Mouse (Mus musculus) embryonic stem cell, embryonic (primary cell): ENCODE data around the gene Cfap126.
"Not testable (repeated sequence)": the region's sequence is repeated elsewhere in the genome, so short reads cannot be mapped to it uniquely, and the experiment has no call there.

Experiments
- CTCF ChIA-PET, 4 experiments: fragments of 300-600 bp in 2 of 4; fragments of 350-600 bp in 2 of 4; sonication (Branson Sonifier 250); formaldehyde crosslinking; loops; one replicate each; lab custom pipeline; 2022; ENCODE audit warnings: inconsistent platforms in 2 of 4; lab: Charles Lee
- POLR2A ChIA-PET, 4 experiments: fragments of 300-600 bp in 2 of 4; fragments of 350-600 bp in 2 of 4; sonication (Branson Sonifier 250); formaldehyde crosslinking; loops; one replicate each; lab custom pipeline; 2022; ENCODE audit warnings: antibody characterized with exemption in 4 of 4, inconsistent platforms in 1 of 4; lab: Charles Lee

The Cfap126 gene

DNA sequence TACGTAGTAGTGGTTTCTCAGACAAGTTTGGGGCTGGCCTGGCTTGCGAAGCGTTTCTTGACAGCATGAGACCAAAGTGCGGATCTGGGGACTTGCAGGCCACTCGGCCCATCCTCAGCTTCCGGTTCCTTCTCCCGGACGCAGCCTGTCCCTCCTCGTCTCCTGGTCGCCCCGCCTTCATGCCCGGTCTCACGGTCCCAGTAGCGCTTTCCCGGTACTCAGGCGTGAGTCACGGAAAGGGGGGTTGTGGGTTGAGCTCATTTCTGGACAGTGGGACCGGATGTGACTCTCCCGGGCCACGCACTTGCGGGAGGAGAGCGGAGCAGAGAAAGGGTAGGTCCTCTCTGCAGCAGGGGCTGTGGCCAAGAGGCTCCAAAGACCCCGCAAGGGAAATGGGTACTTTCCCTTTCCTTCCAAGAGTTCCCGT lies at the start of gene Cfap126:
Gene Cfap126 (plus strand): TSS at position 46 of the 427 bp plus-strand sequence.
- POLR2A ChIA-PET = interaction anchor here in 3 of 4 experiments (0.5 to 1.8 kb wide), 24 partner anchors 10 to 389 kb away, joined by 3 to 9 read pairs (median 3); partner anchors contain the start of genes Adamts4 (in 1 of the 3), Apoa2 (in 1 of the 3), Arhgap30 (in 1 of the 3) and B4galt3 (in 1 of the 3)
- CTCF ChIA-PET = interaction anchor here in 3 of 4 experiments (0.5 to 1.6 kb wide), 3 partner anchors 53 to 157 kb away, joined by 3 to 9 read pairs (median 8); no protein-coding TSS in a partner anchor

DNA sequence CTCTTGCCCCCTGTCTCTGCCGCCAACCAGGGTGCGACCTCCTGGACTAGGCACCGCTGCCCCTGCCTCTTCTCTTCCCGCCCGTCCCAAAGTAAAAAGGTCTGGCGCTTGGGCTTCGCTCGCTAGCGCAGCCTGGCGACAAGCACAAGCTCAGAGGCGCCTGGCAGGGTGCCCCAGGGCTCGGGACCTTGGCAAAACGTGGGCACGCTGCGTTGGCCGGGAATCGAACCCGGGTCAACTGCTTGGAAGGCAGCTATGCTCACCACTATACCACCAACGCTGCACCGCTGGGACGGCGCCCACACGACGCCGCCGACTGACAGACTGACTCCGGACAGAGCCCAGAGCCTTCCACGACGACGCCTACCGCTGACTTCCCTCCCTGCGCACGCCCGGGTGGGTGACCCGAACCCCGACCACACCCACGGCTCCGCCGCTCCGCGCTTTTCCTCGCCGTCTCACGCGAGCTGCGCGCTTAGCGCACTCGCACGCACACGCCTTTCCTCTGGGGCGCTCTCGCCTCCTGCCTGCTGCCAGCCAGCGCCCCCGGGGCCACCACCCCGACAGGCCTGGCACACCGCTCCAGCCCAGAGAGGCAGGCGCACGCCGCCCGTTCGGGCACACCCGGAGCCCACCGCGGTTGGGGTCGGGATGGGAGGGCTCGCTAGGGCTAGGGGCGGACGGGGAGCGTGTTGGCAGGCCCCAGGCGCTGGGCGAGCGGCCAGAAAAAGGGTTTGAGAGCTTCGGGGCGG lies 49.1 kb upstream of the Cfap126 start, which contains the start of gene Fcgr3:
Gene Fcgr3 (minus strand): TSS at position 445 of the 752 bp plus-strand sequence.
- ChIA-PET CTCF (interaction anchor here in 2 of 4 experiments (0.6 to 0.9 kb wide), 2 partner anchors 23 to 38 kb away, joined by 3 to 4 read pairs; no protein-coding TSS in a partner anchor), POLR2A (interaction anchor here in 2 of 4 experiments (0.6 to 0.7 kb wide), 4 partner anchors 10 to 175 kb away, joined by 3 to 5 read pairs (median 3); no protein-coding TSS in a partner anchor)

DNA sequence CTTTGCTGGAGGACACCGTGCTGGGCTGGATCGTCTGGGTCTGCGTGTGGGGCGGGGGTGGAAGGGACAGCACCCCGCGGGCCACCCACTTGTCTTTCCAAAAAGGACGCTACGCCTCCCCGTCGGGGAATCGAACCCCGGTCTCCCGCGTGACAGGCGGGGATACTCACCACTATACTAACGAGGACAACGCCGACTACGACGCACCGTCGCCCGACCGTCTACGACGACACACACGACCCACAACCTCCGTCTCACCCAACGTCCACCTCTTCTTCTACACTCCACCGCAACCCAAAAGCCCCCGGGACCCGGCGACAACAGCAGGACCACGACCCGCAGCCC lies 48.5 kb upstream of the Cfap126 start:
- CTCF ChIA-PET = interaction anchor here in 1 of 4 experiments (0.9 kb wide), 1 partner anchor 37 kb away, joined by 4 read pairs; no protein-coding TSS in a partner anchor
- POLR2A ChIA-PET = not testable (repeated sequence)

DNA sequence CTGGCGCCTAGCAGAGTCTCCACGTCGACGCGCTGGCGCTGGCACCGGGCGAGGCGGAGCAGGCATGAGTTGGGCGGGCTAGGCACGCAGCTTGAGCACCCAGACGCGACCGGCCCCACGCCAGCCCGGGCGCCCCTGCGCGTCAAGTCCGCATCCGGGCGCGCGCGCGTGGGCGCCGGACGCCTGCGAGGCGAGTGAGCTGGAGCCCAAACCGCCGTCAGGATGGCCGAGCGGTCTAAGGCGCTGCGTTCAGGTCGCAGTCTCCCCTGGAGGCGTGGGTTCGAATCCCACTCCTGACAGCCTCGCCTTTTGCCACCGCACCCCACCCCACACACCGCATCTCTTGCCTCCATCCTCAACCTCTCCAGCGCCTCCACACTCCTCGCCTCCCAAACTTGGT lies 48.0 kb upstream of the Cfap126 start:
- POLR2A ChIA-PET, CTCF ChIA-PET: not testable (repeated sequence)

DNA sequence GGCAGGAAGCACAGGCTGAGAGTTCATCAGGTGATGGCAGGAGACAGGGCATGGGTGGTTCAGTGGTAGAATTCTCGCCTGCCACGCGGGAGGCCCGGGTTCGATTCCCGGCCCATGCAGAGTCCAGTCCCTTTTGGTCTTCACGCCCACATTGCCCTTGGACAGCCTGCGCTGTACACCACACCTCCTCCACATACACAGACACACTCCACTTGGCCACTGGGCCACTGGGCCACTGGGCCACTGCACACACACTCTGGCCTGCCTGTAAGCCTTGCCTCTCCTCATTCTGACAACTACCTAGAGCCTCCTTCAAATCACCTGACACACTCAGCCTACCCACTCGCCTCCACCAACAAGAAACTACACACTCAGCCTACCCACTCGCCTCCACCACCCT lies 47.1 kb upstream of the Cfap126 start:
- POLR2A ChIA-PET, CTCF ChIA-PET: not testable (repeated sequence)

DNA sequence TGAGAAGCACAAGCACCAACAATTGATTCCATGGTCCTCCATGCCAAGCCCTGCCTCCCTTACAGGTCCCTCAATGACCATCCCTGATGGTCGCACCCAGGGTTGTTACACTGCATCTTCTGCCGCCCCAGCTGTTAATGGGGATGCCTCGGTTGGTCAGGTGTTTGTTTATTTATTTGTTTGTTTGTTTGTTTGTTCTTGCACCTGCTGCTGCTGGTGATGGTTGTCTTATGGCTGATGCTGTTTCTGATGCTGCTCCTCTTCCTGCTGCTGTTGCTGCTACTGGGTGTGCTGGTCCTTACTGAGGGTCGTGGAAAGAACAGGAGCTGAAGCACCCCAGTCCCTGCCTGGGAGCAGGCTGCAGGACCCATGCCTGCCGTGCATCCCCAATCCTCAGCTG lies 45.8 kb upstream of the Cfap126 start:
- CTCF ChIA-PET, POLR2A ChIA-PET: not testable (repeated sequence)

DNA sequence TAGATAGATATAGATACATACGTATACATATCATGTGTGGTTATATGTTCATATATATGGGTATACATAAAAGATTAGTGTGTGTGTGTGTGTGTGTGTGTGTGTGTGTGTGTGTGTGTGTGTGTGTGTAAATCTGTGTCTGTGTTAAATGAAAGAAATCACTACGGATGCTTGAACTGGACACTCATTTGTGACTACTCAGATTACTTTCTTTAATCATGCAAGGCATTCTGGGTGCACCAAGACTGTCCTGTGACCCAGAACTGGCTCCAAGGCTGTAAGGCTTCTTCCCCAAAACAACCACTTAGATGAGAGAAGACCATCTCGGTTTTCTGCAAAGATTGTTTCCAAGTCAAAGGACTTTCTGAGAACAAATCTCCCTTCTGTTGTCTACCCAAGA lies 44.2 kb upstream of the Cfap126 start:
- POLR2A ChIA-PET = not testable (repeated sequence)
- CTCF ChIA-PET = interaction anchor here in 1 of 4 experiments (0.6 kb wide), 1 partner anchor 116 kb away, joined by 4 read pairs; no protein-coding TSS in a partner anchor

DNA sequence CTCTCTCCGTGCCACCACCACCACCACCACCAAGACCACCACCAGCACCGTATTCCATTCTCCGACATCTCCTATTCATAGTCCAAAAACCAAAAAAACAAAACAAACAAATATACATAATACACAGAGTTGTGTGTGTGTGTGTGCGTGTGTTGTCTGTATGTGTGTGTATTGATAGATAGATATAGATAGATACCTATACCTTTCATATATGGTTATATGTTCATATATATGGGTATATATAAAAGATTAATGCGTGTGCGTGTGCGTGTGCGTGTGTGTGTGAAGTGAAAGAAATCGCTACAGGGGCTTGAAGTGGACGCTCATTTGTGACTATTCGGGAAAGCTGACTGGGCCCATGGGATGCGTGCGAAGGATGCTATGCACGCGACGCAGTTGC lies 42.8 kb upstream of the Cfap126 start:
- POLR2A ChIA-PET, CTCF ChIA-PET: not testable (repeated sequence)

DNA sequence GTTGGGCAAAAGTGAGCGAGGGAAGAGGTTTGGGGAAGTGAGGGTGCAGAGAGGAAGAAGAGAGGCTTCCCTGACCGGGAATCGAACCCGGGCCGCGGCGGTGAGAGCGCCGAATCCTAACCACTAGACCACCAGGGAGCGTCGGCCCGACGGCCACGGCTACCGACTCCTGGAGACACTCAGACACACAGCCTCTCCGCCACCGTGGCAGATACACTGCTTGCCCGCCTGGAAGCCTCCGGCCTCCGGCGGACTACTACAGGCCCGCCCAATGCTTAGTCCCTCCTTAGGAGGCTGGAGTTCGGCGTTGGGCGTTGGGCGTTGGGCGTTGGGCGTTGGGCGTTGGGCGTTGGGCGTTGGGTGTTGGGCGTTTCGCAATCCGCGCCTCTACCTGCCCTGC lies 42.0 kb upstream of the Cfap126 start:
- POLR2A ChIA-PET, CTCF ChIA-PET: not testable (repeated sequence)

DNA sequence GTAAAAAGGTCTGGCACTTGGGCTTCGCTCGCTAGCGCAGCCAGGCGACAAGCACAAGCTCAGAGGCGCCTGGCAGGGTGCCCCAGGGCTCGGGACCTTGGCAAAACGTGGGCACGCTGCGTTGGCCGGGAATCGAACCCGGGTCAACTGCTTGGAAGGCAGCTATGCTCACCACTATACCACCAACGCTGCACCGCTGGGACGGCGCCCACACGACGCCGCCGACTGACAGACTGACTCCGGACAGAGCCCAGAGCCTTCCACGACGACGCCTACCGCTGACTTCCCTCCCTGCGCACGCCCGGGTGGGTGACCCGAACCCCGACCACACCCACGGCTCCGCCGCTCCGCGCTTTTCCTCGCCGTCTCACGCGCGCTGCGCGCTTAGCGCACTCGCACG lies 41.5 kb upstream of the Cfap126 start:
- CTCF ChIA-PET, POLR2A ChIA-PET: not testable (repeated sequence)

DNA sequence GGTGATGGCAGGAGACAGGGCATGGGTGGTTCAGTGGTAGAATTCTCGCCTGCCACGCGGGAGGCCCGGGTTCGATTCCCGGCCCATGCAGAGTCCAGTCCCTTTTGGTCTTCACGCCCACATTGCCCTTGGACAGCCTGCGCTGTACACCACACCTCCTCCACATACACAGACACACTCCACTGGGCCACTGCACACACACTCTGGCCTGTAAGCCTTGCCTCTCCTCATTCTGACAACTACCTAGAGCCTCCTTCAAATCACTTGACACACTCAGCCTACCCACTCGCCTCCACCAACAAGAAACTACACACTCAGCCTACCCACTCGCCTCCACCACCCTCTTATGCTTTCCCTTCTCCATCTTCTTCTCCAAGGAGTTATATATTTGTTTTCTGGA lies 39.4 kb upstream of the Cfap126 start:
- CTCF ChIA-PET, POLR2A ChIA-PET: not testable (repeated sequence)

DNA sequence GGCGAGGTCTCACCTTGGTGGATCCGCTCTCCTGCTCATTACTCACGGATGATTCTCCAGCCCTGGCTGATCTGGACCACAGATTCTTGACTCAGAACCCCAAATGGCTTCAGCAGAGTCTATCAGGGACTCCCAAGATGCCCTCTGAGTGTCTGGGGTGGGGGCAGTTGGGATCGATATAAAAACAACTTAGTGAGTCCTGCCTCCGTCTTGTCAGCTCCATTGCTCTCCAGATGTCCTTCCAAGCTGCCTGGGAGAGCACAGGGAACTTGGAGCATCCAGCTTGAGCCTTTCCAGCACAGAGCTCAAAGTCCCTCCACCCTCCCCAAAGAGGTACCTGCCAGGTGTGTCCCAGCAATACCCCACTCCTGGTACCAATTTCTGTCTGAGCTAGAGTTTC lies 37.5 kb upstream of the Cfap126 start:
- CTCF ChIA-PET, POLR2A ChIA-PET: not testable (repeated sequence)

DNA sequence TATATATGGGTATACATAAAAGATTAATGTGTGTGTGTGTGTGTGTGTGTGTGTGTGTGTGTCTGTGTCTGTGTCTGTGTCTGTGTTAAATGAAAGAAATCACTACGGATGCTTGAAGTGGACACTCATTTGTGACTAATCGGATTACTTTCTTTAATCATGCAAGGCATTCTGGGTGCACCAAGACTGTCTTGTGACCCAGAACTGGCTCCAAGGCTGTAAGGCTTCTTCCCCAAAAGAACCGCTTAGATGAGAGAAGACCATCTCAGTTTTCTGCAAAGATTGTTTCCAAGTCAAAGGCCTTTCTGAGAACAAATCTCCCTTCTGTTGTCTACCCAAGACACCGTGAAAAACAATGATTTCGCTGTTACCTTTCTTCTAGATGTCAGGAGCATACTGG lies 36.5 kb upstream of the Cfap126 start:
- CTCF ChIA-PET = not testable (repeated sequence)

DNA sequence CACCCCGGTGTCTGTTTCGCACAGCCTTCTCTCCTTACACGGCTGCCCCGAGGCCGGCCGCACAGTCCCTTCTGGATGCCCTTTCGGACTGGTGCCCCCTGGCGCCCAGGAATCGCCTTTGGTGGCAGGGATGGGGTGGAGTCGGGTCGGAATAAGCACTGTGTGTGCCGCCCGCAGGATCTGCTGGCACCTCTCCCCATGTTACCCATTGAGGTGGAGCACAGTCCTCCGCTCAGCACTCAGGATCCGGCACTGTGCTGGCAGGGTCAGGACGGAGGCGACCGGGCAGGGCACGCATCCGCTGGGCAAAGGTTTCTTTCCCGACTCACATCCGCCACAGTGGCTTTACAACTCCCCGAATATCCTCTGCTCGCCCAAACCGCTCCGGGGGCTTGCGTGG lies 35.8 kb upstream of the Cfap126 start:
- CTCF ChIA-PET, POLR2A ChIA-PET: not testable (repeated sequence)

More for the DNA sequence above, 36.5 kb upstream of the Cfap126 start:
- POLR2A ChIA-PET = not testable (repeated sequence)

DNA sequence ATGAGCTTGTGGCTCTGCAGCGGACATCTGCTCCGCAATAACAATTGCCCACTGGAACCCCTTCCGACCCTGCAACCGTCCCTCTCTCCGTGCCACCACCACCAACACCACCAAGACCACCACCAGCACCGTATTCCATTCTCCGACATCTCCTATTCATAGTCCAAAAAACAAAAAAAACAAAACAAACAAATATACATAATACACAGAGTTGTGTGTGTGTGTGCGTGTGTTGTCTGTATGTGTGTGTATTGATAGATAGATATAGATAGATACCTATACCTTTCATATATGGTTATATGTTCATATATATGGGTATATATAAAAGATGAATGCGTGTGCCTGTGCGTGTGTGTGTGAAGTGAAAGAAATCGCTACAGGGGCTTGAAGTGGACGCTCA lies 35.3 kb upstream of the Cfap126 start:
- POLR2A ChIA-PET, CTCF ChIA-PET: not testable (repeated sequence)

DNA sequence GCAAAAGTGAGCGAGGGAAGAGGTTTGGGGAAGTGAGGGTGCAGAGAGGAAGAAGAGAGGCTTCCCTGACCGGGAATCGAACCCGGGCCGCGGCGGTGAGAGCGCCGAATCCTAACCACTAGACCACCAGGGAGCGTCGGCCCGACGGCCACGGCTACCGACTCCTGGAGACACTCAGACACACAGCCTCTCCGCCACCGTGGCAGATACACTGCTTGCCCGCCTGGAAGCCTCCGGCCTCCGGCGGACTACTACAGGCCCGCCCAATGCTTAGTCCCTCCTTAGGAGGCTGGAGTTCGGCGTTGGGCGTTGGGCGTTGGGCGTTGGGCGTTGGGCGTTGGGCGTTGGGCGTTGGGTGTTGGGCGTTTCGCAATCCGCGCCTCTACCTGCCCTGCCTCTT lies 34.4 kb upstream of the Cfap126 start:
- POLR2A ChIA-PET, CTCF ChIA-PET: not testable (repeated sequence)

DNA sequence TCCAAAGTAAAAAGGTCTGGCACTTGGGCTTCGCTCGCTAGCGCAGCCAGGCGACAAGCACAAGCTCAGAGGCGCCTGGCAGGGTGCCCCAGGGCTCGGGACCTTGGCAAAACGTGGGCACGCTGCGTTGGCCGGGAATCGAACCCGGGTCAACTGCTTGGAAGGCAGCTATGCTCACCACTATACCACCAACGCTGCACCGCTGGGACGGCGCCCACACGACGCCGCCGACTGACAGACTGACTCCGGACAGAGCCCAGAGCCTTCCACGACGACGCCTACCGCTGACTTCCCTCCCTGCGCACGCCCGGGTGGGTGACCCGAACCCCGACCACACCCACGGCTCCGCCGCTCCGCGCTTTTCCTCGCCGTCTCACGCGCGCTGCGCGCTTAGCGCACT lies 33.9 kb upstream of the Cfap126 start:
- POLR2A ChIA-PET, CTCF ChIA-PET: not testable (repeated sequence)

DNA sequence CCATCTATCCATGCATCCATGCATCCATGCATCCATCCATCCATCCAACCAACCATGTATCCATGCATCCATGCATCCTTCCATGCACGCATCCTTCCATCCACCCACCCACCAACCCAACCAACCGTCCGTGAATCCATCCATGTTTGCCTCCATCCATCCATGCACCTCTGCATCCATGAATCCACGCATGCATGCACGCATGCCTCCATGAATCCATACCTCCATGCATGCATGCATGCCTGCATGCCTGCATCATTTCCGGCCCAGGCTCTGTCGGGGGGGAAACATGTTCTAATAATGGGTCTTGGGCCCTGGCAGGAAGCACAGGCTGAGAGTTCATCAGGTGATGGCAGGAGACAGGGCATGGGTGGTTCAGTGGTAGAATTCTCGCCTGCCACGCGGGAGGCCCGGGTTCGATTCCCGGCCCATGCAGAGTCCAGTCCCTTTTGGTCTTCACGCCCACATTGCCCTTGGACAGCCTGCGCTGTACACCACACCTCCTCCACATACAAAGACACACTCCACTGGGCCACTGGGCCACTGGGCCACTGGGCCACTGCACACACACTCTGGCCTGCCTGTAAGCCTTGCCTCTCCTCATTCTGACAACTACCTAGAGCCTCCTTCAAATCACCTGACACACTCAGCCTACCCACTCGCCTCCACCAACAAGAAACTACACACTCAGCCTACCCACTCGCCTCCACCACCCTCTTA lies 32.0 kb upstream of the Cfap126 start:
- CTCF ChIA-PET, POLR2A ChIA-PET: not testable (repeated sequence)

DNA sequence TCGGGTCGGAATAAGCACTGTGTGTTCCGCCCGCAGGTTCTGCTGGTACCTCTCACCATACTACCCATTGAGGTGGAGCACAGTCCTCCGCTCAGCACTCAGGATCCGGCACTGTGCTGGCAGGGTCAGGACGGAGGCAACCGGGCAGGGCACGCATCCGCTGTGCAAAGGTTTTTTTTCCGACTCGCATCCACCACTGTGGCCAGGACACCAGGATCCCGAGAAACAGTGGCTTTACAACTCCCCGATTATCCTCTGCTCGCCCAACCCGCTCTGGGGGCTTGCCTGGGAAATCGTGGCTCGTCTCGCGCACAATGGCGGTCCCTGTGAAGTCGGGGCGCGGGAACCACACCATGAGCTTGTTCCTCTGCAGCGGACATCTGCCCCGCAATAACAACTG lies 28.0 kb upstream of the Cfap126 start:
- ChIA-PET CTCF (no interaction called here), POLR2A (interaction anchor here in 1 of 4 experiments (0.6 to 0.7 kb wide), 2 partner anchors 17 to 225 kb away, joined by 4 to 8 read pairs; no protein-coding TSS in a partner anchor)
